Mouse (Mus musculus): ENCODE measurements at regions not wholly inside any gene's neighbourhood (a gene's known extent, or its start where the extent isn't known, plus 50 kb on each side); places are given as distances from the start of the nearest gene placed in this dataset.

DNA sequence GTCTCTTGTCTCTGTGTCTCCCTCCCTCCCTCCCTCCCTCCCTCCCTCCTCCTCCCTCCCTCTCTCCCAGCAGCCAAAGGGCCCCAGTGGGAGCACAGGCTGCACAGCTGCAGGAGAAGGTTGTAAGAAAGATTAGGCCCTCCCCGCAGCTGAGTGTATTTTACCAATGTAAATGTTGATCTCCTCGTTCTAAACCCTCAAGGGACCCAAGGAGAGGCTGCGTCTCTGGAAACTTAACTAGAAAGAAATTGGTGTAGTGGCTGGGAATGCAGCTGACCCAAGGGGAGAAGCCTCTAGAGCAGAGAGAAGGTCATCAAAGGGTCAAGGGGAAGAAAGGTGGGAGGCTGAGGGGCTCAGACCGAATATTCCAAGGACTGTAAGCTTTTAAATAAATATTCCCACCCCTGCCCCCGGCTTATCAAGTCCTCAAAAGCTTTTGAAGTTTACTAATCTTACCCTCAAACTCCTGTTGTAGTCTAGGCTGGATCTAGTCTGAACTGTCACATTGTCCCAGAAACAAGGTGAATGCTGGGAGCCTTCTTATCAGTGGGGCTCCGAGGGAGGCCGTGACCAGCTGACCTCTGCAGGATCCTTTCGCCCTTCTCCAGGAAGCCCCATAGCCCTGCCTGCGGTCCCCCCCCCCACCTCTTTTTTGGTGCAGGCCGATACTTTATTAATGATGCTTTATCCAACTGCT, 116.5 kb downstream of the Dact1 start:
- ATAC-seq (replicated peaks; ENCODE audit: low FRiP score, poor library complexity, severe bottlenecking) = no peak

- no peak for ATAC-seq (replicated peaks; ENCODE audit: low FRiP score, poor library complexity, severe bottlenecking)
These were observed 118.3 kb downstream of the Dact1 start for GRCm38 (mm10) chr12:71427974-71428373.

DNA sequence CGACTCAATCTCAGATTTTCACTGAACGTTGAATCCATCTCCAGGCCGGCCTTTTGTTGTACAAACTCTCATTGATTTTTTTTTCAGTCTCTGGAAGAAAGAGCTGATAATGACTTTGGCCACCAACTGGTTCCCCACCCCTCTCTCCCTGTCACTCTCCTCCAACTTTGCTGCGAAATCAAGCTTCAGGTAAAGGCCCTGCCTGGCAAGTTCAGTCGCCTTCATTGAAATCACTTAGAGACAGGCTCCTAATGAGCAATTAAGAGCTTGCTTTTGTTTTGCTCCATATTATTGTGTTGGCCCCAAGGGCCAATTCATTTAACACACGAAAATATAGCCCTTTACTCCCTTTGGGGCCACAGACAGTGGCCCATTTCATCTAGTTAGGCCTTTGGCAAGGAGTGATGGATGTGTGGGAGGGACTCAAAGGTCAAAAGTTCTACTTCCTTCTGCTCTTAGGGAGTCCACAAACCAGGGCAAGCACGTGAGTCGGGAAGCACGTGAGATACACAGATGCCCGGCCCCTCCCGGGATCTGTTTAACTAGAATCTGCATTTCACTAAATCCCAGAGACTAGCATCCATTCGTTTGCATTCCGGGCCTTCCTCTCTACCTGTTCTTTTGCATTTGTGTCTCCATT, 120.0 kb downstream of the Dact1 start:
- no peak for ATAC-seq (replicated peaks; ENCODE audit: low FRiP score, poor library complexity, severe bottlenecking)

DNA sequence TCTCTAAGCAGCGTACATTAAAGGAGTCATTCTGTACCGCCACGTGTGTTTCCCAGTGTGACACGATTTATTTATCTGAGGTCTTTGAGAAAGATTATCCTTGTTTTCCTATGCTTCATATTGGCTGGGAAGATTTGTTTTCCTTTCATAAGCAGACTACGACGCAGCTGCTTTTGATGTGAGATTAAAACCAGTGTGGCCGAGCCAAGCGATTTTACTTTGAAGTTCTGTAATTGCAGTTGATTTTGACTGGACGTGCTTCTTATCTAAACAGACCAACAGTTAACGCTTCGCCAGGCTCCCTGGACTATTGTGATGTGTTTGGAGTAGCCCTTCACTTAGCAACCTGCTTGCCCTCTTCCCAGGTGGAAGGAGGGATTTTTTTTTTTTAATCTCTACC, 120.6 kb downstream of the Dact1 start:
- no peak for ATAC-seq (replicated peaks; ENCODE audit: low FRiP score, poor library complexity, severe bottlenecking)

DNA sequence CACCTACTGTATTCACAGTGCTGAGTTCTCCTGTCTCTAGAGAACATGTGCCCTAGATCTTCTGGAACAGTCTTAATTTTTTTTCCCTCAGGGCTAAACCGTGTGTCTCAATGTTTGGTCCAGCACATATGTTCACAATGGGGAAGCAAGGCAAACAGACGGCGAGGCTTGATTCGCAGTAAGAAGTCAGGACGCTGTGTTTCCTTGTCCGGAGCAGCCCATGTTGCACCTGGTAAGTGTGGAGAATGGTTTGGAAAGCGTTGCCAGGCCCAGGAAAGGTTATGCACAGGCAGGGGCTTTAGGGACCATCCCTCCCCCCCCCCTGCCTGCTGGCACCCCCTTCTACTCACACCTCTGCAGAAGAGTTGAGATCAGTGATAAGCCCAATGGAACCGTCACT, 121.4 kb downstream of the Dact1 start:
- no peak for ATAC-seq (replicated peaks; ENCODE audit: low FRiP score, poor library complexity, severe bottlenecking)

DNA sequence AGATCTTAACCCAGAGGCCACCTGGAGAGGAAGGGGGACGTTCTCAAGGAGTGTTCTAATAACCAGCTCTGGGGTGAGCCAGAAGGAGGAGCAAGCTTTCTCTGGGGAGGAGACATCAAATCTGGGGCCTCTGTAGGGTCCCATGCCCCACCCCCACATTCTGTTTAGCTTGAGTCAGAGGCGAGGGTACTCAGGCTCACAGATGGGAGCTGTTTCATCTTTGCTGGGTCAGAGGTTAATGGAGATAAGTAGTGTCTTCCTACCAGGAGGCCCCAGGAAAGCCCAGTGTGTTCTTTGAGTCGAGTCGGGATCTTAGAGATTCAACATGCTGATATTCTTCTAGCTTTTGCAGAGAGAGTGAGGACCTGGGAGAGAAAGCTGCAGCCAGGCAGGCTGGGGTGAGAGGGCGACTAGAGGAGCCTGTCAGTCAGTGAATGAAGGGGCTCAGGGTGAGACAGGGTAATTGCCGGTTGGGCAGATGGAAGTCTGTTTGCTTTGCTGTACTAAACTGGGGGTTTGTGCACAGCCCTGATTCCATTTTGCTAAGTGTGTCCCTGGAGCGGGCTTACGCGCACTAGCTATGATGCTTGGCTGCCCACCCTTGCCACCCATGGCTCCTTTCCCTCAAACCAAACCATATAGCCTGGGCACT, 124.0 kb downstream of the Dact1 start:
- ATAC-seq (replicated peaks; ENCODE audit: low FRiP score, poor library complexity, severe bottlenecking) = no peak

DNA sequence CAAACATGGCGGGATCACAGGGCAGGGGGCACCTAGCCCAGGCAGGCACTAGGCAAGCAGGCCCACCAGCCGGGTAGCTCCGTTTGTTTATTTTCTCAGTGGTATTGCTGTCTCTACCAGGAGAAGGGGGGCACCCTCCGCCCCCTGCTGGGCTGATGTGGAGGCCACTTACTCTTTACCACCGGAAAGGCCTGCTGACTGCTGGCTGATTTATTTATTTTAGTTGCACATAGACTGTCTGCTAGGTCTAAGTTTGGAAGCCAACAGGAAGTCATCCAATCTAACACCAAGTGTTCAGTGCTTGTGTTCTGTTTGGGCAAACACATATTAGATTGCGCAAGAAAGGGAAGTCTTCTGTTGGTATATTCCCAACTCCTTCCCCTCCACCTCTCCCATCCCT, 128.6 kb downstream of the Dact1 start:
- no peak for ATAC-seq (replicated peaks; ENCODE audit: low FRiP score, poor library complexity, severe bottlenecking)

GRCm38 (mm10) chr12:71440863-71441262, 131.2 kb downstream of the Dact1 start:
- no peak for ATAC-seq (replicated peaks; ENCODE audit: low FRiP score, poor library complexity, severe bottlenecking)

GRCm38 (mm10) chr12:71441272-71441671, 131.6 kb downstream of the Dact1 start:
- no peak for ATAC-seq (replicated peaks; ENCODE audit: low FRiP score, poor library complexity, severe bottlenecking)

GRCm38 (mm10) chr12:71446177-71446891, 136.7 kb downstream of the Dact1 start:
- ATAC-seq (replicated peaks; ENCODE audit: low FRiP score, poor library complexity, severe bottlenecking) = no peak

- ATAC-seq (replicated peaks; ENCODE audit: low FRiP score, poor library complexity, severe bottlenecking) = no peak
These were observed 137.2 kb downstream of the Dact1 start for GRCm38 (mm10) chr12:71446892-71447268.

- ATAC-seq (replicated peaks; ENCODE audit: low FRiP score, poor library complexity, severe bottlenecking) = no peak
These were observed 139.3 kb downstream of the Dact1 start for GRCm38 (mm10) chr12:71449032-71449431.

DNA sequence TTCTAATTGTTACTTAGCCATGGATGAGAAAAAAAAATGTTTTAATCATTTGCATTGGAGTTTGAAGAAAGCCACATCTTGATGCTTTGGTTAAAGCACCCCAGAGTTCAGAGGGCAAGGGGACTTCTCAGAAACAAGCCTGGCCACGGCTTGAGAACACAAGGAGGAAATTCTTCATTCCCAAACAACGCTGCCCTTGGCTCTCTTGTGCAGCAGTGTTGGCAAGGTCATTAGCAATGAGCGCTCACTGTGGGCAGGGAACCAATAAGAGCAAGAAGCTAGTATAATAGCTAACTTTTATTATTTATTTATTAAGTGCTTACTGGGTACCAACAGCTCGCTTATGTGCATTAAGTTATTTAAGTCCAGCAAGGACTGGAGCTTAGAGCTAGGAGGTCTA, 140.4 kb downstream of the Dact1 start:
- no peak for ATAC-seq (replicated peaks; ENCODE audit: low FRiP score, poor library complexity, severe bottlenecking)

DNA sequence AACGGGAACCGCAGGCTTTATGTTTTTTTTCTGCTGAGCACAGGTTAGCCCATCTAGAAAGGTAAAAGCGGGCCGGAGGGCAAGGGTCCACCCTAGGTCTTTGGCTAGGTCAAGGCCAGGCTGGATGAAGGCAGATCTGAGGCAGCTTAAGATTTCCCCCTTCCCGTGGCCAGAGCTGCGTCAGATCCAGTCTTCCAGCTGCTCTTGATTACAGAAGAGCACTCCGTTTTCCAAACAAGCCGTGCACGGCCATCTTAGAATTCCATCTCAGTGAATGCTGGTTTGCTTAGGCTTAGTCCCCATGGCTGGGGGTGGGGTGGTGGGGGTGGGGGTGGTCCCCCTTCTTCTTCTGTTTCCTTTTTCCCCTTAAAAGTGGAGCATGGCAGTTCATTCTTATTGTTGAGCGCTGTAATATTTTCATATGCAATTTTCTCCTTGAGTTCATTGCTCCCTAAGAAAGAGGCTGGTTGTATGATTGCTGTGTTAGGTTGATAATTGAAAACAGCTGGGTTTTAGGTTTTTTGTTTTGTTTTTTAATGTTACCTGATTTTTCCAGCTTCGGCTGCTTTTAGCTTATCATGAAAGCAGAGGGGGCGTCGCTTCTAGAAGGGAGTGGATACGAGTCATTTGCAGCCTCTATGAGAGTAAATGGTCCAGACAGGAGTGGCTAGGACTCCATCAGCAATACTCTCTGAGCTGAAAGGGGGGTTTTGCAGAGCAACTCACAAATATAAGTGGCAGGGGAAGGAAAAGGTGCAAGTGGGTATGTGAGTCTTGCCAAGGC, 141.2 kb downstream of the Dact1 start:
- ATAC-seq (replicated peaks; ENCODE audit: low FRiP score, poor library complexity, severe bottlenecking) = no peak

- no peak for ATAC-seq (replicated peaks; ENCODE audit: low FRiP score, poor library complexity, severe bottlenecking)
These were observed 147.2 kb downstream of the Dact1 start for GRCm38 (mm10) chr12:71456900-71457299.

DNA sequence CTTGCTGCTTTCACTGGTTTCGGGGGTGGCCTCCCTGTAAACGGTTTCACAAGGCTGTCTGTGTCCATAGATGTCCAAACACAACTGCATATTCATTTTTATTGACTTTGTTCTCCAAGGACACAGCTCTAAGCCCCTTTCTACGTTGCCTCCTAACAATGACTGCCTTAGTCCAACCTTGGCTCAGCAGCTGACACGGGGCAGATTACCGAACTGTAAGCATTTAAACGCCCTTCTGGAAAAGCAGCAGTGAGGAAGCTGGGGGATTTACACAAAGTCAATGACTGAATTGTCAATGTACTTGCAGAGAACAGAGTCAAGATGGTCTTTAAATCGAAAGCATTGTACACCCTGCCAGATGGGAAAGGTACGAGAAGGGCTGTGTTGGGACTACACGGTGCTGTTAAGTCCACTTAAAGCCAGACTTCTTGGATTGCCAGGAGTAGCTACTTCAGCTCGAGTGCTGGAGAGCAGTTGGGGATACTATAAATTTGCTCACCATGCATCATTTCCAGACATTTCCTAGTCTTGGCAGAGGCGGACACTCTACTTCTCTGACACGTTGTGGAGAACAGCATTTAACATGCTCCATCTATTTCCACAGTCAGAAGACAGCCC, 149.0 kb downstream of the Dact1 start:
- no peak for ATAC-seq (replicated peaks; ENCODE audit: low FRiP score, poor library complexity, severe bottlenecking)

DNA sequence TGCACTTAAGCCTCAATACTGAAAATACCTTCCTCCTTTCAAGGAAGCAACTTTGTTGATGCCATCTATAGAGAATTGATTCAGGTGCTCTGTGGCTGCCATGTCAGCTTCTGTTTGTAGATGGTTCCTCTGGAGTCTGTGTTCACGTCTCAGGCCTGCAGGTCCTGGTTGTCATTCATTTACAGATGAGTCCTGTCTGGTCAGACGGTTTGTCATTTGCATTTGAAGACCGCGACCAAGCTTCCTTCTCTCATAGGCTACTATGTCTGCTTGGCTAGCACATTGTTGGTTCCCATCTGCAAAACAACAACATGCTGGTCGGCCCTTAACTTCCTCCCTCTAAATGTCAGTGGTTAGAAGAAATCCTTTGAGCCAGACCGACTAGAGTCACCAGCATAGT, 151.0 kb downstream of the Dact1 start:
- ATAC-seq (replicated peaks; ENCODE audit: low FRiP score, poor library complexity, severe bottlenecking) = no peak

DNA sequence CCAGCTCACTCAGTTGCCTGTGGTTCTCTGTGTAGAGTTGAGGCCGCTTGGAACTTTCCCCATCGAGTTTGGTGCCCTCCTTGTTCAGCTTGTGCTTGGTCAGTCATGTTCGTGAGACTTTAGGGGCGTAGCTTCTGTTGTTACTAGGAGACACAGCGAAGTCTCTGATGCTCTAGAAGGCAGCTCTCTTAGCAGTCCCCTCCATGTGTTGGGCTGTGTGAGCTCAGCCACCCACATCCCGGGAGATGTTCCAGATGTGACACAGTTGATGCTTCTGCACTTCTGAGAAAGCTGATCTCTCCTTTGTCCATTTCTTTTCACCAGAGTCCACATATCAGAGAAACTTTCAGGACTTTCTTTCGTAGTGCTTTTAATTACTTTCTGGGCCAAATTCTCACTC, 158.1 kb downstream of the Dact1 start:
- no peak for ATAC-seq (replicated peaks; ENCODE audit: low FRiP score, poor library complexity, severe bottlenecking)

GRCm38 (mm10) chr12:71468324-71468723, 158.6 kb downstream of the Dact1 start:
- ATAC-seq (replicated peaks; ENCODE audit: low FRiP score, poor library complexity, severe bottlenecking) = no peak
